Mouse (Mus musculus) CD8-positive naive resting alpha-beta T cell, adult 2 months (primary cell): Measurements from ENCODE around the gene Cfap61.

Experiments used
- DNase-seq, 2 experiments: peaks; one replicate each; pipeline ENCODE4 v3.0.0; 2022; ENCODE audit warnings: low read depth in 2 of 2, low spot score in 2 of 2

Cfap61 gene

DNA sequence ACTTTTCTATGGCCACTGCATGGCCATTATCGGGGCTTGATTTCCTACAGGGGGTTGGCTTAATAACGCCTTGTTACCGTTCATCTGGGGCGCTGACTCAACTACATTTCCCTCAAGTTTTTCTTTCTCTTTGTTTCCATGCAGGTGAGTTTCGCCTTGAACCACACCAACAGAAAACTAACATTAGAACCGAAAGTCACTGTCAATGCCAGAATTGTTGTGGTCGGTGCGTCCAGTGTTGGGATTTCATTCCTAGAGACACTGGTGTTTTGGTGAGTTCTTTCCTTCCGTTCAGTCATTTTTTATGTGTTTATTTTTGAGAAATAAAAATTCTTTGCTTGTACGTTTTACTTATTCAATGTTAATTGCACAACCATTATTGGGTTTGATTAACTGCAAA is 142.5 kb downstream of the Cfap61 start:
- no peak for DNase-seq

DNA sequence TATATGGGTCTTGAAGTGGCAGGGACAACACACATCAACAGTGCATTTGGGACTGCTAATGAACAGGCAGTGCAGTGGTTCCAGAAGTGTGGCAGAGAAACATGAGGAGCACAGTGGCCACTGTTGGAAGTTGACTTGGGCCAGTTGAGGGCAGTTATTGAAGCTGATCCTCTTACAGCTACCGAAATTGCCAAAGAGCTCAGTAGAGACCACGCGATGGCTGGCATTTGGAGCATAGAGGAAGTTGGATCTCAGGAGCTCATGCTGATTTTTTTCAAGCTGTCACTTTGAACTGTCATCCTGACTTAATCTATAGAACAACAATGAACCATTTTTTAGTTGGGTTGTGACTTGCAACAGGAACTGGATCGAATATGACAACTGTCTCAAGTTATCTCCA is 145.7 kb downstream of the Cfap61 start:
- DNase-seq: no peak

DNA sequence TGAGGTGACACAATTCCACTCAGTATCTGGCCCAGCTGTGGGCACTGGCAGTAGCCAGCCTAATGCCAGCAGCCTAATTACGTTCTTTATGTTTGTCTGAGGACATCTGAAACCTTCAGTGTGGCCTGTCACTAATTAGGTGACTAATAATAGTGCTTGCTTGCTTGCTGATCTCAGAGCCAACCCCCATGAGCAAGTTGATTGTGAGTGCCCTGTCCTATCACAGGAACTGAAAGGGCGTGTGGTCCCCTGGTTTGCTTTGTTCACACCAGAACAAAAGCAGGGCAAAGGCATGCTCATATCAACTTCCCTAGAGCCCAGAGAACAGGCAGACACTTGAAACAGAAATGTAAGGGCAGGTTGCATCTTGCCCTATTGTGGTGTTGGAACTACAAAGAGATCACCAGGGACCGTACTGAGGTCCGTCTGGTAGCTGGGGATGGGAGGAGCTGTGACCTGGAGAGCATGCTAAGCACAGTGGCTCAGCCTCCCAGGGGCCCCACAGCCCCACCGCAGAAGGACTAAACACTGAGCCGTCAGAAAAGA is 148.8 kb downstream of the Cfap61 start:
- no peak for DNase-seq

DNA sequence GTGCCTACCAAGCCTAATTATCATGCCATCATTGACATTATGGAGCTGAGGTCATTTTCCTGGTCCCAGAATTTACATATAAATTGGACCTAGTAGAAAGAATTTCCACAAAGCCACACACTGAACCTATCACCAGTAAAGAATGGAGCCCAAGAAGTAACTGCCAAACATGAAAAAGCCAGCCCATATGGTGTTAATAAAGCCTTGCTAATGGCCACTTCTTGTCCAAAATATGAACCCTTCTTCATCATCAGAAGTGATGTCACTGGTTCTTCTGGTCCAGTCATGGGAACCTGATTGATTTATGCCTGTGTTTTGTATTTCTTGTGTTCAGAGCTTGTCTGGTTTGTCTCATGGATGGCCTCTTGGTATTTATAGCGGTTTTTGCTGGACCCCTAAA is 152.8 kb downstream of the Cfap61 start:
- no peak for DNase-seq

DNA sequence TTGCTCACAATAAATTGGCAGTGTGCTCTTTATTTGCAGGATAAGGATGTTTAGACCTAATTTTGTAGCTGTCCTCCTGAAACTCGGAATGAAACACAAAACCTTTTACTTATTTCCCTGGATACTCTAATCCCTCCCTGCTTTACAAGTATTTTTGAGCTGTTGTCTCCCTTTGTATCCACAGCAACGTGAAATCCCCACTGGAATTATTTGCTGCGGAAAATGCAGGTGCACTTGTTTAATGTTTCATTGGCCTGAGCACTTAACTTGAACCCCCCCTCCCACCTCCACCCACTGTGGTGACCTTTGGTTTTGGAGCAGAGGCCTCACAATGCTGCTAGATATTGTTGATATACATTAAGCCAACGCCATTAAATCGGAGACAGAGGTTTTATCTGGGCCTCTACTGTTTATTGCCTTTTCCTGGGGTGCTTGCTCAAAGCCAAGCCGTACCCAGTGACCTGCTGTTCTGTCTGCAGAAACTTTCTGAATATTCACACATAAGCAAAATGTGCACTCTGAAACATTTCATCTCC is 154.6 kb downstream of the Cfap61 start:
- DNase-seq: no peak

DNA sequence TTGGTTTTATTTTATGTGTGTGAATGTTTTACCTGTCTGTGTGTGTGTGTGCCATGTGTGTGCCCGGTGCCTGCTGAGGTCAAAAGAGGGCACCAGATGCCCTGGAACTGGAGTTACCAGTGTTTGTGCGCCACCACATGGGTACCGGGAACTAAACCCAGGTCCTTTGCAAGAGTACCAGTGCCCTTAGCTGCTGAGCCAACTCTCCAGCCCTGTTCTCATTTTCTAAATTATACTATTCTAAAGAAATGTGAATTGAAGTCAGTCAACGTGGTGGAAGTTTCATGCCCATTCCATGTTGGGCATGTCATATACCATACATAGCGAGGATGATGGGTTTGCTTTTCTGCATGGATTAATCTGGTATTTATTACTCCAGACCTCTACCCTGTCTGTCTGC is 162.9 kb downstream of the Cfap61 start:
- DNase-seq: no peak

DNA sequence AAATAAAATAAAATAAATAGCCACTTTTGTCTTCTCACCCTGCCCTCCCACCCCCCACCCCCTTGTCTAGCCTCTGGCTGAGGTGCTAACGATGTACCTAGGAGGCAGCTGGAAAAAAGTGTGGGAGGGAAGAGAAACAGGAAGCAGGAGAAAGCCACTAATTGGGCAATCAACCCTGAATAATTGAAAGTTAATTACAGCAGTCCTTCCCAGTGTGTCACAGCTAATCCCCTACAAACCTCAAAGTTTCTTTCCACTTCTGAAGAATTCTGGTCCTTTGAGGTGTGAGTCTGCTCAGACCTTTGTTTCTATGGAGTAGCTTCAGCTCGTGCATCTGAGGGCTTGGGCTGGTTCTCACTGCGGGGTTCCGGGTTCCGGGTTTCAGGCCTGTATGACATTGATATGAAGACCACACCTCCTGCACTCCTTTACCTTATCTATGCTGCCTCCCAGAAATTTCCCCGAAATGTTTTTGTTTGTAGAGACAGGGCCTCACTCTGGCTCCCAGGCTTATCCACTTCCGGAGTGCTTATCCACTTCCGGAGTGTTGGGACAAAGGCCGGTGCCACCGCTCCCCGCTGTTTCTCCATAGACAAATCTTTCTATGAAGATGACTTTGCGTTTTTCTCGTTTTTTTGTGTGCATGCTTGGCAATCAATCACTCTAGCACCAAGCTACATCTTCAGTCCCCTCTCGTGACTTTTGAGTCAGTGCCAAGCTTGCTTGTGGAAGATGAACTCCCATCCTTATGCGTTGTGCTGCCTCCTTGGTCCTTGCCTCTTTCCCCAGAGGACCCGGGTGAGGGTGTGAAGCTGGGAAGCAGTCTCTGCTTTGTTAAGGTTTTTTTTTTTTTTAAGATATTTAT is 164.5 kb downstream of the Cfap61 start:
- DNase-seq: no peak

DNA sequence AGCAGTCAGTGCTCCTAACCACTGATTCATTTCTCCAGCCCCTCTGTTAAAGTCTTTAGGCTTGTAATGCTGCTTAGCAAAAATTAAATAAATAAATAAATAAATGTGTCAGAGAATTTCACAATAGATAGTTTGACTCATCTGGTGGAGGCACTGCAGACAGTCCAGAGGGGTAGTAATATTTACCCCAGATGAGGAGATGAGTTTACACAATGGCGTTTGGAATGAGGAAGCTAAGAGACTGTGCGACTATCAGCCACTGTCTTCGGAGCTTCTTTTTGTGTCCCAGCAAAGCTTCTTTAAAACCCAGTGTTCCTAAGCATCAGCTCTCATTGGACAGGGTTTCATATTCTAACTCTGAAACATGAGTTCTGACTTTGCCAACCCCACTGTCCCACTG is 165.3 kb downstream of the Cfap61 start:
- DNase-seq: no peak

DNA sequence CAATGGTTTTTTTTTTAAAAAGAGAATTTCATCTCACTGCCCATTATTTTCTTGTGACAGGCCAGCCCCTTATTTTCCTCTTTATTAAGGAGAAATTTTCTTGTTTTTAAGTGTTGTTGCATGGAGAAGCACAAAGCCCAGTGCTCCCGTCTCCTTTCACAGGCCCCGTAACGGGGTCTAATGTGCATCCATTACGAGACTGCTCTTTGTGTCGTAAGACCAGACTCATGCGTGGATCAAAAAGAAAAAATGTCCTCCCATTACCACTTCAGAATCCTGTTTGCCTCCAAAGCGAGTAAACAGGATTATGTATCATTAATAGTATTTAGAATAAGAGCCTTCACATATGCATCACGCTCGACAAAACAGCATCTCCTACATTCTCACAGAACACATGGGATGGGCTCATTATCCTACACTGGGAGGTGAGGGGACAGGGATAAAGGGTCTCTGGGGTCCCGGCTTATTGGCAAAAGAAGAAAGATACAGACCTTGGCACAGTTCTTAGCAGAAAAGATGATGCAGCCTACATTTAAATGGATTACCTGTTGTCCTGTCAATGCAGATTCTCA is 166.0 kb downstream of the Cfap61 start:
- no peak for DNase-seq

DNA sequence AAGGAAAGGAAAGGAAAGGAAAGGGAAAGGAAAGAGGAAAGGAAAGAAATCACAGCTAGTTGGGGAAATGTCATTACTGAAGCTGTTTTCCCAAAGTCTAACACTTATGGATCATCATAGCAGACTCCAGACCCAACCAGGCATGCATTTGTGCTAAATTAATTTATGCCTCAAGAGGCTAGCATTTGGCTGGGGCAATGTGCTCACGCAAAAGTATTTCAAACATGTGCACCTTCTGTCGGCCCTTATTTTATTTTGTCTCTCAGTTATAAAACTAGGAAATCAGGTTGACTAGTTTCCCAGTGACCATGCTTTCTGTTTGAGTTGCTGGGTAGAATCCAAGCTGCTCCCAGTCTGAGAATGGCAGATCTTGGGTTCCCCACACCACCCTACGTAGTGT is 168.0 kb downstream of the Cfap61 start:
- no peak for DNase-seq

DNA sequence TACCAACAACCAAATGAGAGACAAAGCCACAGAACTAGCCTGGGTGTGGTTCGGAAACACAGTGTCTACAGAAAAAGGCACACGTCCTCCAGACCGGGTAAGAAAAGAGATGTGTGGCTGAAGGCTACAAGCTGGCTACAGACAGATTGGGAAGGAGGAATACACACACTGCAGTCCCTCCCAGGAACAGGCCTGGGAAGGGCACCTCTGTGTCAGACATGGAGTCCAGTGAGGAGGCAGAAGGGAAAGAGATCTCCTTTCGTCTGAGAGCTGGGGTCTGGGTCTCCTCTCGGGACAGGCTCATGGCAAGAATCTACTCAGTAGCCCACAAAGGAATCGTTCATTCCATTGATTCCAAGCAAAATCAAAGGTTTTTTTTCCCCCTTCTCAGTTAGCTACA is 170.8 kb downstream of the Cfap61 start:
- no peak for DNase-seq

DNA sequence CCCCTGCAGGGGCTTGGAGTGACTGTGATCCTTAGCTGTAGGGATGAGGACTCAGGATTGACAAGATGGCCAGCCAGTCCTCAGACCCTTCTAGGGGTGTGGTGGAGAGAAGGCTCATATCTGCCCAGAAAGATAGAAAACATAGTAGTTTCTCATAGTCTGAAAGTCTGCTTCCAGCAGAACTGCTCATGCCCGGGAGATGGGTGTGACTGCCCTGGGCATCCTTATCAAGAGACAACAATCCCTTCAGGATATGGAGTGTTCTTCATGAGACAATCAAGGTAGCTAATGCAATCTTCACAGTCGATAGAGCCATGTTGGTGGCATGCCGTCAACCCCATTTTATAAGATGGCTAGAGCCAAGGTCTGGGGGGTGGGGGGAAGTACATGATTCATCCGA is 173.4 kb downstream of the Cfap61 start:
- DNase-seq: no peak

DNA sequence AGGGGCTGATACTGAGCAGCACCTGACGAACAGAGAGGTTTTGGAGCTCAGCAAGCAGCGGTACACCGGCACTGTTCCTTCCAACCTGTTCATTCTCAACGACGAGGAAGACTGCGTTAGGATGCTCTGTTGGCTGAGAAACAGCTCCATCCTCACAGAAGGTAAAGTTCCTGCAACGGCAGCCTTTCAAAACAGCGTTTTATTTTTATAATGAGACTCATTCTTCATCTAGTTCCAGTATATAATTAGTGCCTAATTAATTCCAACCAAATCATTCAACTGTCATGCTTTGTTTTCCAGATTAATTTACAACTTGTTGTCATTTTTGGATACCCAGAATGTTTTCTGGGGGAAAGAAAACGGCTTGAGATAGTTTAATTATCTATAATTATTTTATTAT is 175.3 kb downstream of the Cfap61 start:
- DNase-seq: no peak

DNA sequence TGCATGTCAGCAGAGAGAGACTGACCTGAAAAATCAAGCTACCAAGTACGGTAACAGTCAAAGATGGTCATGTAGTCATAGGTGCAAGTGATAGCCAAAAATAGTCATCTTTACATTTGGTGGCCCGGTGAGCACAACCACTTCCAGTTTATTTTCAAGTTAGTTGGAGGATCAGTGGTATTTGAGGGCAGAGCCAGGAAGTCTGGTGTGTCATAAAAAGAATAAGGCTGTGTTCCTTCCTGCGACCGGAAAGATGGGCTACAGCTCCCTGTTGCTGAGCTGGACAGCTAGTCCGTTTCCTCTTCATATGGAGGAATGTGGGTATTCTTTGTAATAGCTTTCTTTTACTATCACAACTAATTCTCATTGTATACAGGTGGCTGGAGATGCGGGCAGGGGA is 181.7 kb downstream of the Cfap61 start:
- no peak for DNase-seq

DNA sequence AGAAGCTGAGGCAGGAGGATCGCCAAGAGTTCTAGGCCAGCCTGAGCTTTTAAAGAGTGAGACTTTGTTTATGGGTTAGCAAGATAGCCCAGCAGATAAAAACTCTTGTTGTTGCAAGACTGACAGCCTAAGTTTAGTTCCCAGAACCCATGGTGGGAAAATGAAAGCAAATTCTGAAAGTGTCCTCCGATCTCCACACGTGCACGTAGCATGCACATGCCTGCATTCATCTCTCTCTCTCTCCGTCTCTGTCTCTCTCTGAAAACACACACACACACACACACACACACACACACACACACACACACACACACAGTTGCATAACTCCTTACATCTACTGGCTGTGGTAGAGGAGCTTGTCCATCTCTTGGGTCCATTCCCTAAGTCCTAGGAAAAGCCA is 182.1 kb downstream of the Cfap61 start:
- DNase-seq: no peak

DNA sequence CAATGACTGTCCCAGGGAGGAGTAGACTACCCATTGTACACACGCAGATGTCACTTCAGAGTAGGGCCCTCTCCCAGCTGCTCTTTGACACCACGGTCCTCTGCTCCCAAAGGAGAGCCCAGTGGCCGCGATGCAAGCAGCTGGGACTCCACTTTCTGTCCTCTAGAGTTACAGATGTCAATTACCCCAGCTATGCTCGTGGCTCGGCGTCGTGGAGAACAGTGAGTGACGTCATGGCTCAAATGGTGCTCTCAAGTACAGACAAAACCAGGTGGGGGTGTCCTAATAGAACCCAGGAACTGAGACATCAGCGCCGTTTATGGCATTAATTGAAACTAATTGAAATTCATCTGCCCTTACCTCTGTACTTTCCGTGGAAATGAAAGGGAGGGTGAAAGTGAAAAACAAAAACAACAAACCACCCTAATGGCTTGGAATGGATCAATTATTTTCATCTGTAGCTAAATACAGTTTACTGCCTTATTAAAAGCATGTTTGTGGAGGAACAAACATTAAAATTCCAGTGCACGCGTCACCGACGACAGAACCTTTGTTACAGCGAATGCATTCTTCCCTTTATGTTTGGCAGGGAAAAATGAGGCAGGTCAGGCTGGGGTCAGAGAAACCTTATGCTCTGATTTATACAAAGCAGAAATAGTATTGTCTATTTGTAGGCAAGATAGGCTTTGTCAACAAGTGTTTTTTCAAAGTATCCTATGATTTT is 182.8 kb downstream of the Cfap61 start:
- DNase-seq: no peak

DNA sequence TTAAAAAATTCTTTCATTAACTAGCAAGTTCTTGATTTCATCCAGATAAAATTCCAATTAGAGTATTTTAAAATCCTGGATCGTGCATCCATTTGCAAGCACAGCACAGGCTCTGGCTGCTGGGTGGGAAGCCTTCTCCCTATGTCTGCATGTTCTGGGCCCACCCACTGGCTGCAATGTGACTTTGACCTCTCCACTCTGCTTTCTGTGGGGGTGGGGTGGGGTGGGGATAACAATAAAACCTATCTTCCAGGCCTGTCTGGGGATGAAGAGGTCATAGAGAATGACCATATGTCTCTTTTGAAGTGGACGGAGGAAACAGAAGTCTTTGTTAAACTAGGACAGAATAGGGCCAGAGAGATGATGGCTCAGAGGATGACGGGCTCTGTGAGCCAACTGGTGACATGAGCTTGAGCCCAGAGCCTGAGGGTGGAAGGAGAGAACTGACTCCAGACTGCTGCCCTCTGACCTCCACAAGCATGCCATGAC is 183.4 kb downstream of the Cfap61 start:
- DNase-seq: no peak

DNA sequence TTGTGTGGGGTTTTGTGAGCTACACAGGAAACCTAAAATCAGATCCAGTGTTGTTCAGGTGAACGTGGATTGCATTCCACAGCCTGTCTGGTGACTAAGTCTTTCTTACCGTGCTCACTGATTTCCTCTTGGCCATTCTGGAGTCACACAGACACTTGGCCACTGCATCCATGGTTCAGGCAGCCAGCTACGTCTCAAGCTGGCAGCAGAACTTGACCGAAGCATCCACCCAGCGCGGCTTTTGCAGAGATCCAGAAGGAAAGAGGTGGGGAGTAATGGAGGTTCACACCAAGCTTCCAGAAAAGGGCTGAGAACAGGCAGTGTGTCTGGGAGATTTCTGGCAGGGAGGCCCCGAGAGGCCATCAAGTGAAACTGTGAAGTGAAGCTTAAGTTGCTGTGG is 187.0 kb downstream of the Cfap61 start:
- no peak for DNase-seq

DNA sequence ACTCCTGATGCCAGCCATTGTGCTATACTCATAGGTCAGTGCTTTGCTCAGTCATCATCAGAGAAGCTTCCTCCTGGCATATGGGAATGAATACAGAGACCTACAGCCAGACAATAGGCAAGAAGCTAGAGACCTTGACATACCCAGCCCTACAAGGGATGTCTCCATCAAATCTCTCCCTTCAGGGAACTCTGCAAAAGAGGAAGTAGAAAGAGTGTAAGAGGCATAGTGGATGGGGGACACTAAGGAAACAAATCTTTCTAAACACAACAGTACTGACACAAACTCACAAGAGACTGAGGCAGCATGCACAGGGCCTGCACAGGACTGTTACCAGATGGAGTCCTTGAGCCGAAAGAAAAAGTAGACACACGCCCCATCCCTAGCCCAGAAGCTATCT is 190.5 kb downstream of the Cfap61 start:
- no peak for DNase-seq

DNA sequence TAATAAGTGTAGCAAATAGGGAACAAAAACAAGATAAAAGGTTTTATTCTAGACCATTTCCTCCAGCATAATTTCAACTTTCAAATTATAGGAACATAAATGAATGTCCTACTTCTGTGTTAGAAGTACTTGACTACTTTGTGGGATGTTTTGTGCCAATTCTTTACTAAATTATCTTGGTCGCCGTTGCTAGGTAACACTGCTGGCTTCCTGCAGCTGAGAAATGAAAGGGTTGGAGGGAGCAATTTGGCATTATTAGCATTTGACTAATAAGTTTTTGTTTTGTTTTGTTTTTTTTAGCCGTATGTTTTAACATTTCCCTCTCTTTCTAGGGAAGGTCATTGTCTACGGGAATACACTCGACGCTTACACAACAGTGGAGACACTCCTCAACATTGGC is 194.0 kb downstream of the Cfap61 start:
- no peak for DNase-seq

DNA sequence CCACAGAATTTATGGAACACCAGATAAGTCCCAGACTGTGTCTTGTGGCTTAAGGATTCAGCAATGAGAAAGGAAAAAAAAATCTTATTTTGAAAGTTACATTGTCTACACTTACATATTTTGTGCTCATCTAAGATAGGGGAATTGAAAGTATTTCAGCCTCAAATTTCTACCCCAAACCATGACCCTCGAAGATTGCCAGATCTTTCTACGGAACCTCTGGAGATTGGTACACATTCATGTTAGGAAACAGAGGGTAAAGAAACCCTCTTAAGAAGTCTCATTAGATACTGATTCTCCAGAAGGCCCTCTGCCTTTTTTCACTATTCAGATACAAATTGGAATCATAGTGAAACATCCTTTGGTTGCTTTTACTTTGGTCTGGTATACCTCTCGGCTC is 195.9 kb downstream of the Cfap61 start:
- DNase-seq: no peak

DNA sequence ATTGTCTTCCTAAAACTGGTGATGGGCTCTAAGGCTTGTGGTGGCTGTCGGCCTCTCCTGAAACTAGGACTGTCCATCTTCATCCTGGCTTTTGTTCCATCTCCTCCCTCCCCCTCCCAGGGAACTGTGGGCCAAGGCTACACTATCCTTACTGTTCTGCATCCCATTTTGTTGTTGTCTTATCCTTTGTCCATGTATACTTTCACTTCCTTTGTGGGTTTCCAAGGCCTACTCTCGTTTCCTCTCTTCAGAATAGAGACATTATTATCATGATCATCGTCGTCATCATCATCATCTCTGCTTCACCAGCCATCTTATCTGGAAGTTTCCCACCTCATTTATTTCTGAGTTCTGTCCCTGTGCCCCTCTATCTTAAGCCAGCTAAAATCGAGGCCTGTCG is 199.7 kb downstream of the Cfap61 start:
- no peak for DNase-seq
